Mouse (Mus musculus): ENCODE data around the gene Prss46. TPM values are rescaled to one million over a fixed set of nuclear protein-coding genes. Genes with fewer than 3 reads are reported as not detected.

The Prss46 gene
- total RNA-seq, 1 experiment, result 2.8 TPM

- DNase-seq (ENCODE audit: low read depth, low spot score), result no peak
- no peaks in the 10 kb centered on the region for H3K36me3 ChIP-seq (ENCODE audit: control insufficient read depth, insufficient read depth, low read length, poor library complexity, severe bottlenecking)
- in situ Hi-C loops (cut with MboI; ENCODE audit: low sequenced_read_pairs in 2 of 2, unreplicated experiment in 2 of 2), result no loop called here
Observed at GRCm38 (mm10) chr9:110858967-110859596, 14.8 kb downstream of the Prss46 start.

GRCm38 (mm10) chr9:110871030-110871429, 26.7 kb downstream of the Prss46 start:
- DNase-seq (ENCODE audit: low read depth, low spot score), result peak; percentile 73
- no peak for TF ChIP-seq CHD2 (IDR thresholded peaks at IDR 0.05; ENCODE audit: low read depth, low read length)
- TF ChIP-seq ZC3H11A (IDR thresholded peaks at IDR 0.05; ENCODE audit: borderline replicate concordance, low read depth, low read length), result peak; percentile 51; the same call in 1 of the 2 replicates
- Histone ChIP-seq H3K27ac (ENCODE audit: insufficient read depth, low read depth, low read length, poor library complexity, severe bottlenecking) (no peak overlapping the region), H3K9ac (ENCODE audit: insufficient read depth, low read depth, low read length, poor library complexity, severe bottlenecking) (no peak overlapping the region), H3K4me1 (ENCODE audit: control insufficient read depth in 2 of 2, insufficient read depth in 2 of 2, low read length in 2 of 2, poor library complexity in 1 of 2) (peaks cover 0 to 13% of the 10 kb centered on the region in 2 experiments; a peak in 1 of 4 replicates), H3K4me3 (ENCODE audit: insufficient read depth in 1 of 2, low read depth in 1 of 2, low read length in 2 of 2, poor library complexity in 1 of 2, severe bottlenecking in 1 of 2) (no peak overlapping the region), H3K9me3 (ENCODE audit: control insufficient read depth, insufficient read depth, low read depth, low read length) (no peaks in the 10 kb centered on the region), H3K36me3 (ENCODE audit: control insufficient read depth, insufficient read depth, low read length, poor library complexity, severe bottlenecking) (no peaks in the 10 kb centered on the region)
- in situ Hi-C loops (cut with MboI; ENCODE audit: low sequenced_read_pairs in 2 of 2, unreplicated experiment in 2 of 2), result loop anchor here in 1 of 2 experiments (10.0 kb wide), 1 partner anchor 156 kb away; no protein-coding TSS in a partner anchor

More at GRCm38 (mm10) chr9:110858967-110859596, 14.8 kb downstream of the Prss46 start:
- no peaks in the 10 kb centered on the region for H3K9me3 ChIP-seq (ENCODE audit: control insufficient read depth, insufficient read depth, low read depth, low read length)
- no peak overlapping the region for H3K9ac ChIP-seq (ENCODE audit: insufficient read depth, low read depth, low read length, poor library complexity, severe bottlenecking)
- H3K4me3 ChIP-seq (ENCODE audit: insufficient read depth in 1 of 2, low read depth in 1 of 2, low read length in 2 of 2, poor library complexity in 1 of 2, severe bottlenecking in 1 of 2), result no peak overlapping the region
- TF ChIP-seq MAFK (IDR thresholded peaks at IDR 0.05; ENCODE audit: insufficient read depth, low read depth, low read length), result no peak
- TF ChIP-seq HCFC1 (IDR thresholded peaks at IDR 0.05; ENCODE audit: borderline replicate concordance, insufficient read depth, low read length), result no peak
- no peak for TF ChIP-seq CHD2 (IDR thresholded peaks at IDR 0.05; ENCODE audit: low read depth, low read length)
- TF ChIP-seq ZNF384 (IDR thresholded peaks at IDR 0.05; ENCODE audit: low read depth, low read length), result no peak
- TF ChIP-seq ZC3H11A (IDR thresholded peaks at IDR 0.05; ENCODE audit: borderline replicate concordance, low read depth, low read length), result no peak
- peaks cover 5 to 19% of the 10 kb centered on the region in 2 experiments for H3K4me1 ChIP-seq (ENCODE audit: control insufficient read depth in 2 of 2, insufficient read depth in 2 of 2, low read length in 2 of 2, poor library complexity in 1 of 2)
- H3K27ac ChIP-seq (ENCODE audit: insufficient read depth, low read depth, low read length, poor library complexity, severe bottlenecking), result no peak overlapping the region

GRCm38 (mm10) chr9:110873681-110874659, 29.7 kb downstream of the Prss46 start:
- no peaks in the 10 kb centered on the region for H3K9me3 ChIP-seq (ENCODE audit: control insufficient read depth, insufficient read depth, low read depth, low read length)
- peak overlapping the region; percentile 62 to 65 for H3K4me3 ChIP-seq (ENCODE audit: insufficient read depth in 1 of 2, low read depth in 1 of 2, low read length in 2 of 2, poor library complexity in 1 of 2, severe bottlenecking in 1 of 2)
- peak overlapping the region; percentile 66 for H3K9ac ChIP-seq (ENCODE audit: insufficient read depth, low read depth, low read length, poor library complexity, severe bottlenecking)
- no peak overlapping the region for H3K27ac ChIP-seq (ENCODE audit: insufficient read depth, low read depth, low read length, poor library complexity, severe bottlenecking)
- TF ChIP-seq HCFC1 (IDR thresholded peaks at IDR 0.05; ENCODE audit: borderline replicate concordance, insufficient read depth, low read length) (no peak), CHD2 (IDR thresholded peaks at IDR 0.05; ENCODE audit: low read depth, low read length) (no peak), MAFK (IDR thresholded peaks at IDR 0.05; ENCODE audit: insufficient read depth, low read depth, low read length) (no peak), ZNF384 (IDR thresholded peaks at IDR 0.05; ENCODE audit: low read depth, low read length) (no peak), ZC3H11A (IDR thresholded peaks at IDR 0.05; ENCODE audit: borderline replicate concordance, low read depth, low read length) (no peak)
- in situ Hi-C loops (cut with MboI; ENCODE audit: low sequenced_read_pairs in 2 of 2, unreplicated experiment in 2 of 2), result loop anchor here in 1 of 2 experiments (10.0 kb wide), 1 partner anchor 159 kb away; no protein-coding TSS in a partner anchor
- DNase-seq (ENCODE audit: low read depth, low spot score), result no peak
- H3K4me1 ChIP-seq (ENCODE audit: control insufficient read depth in 2 of 2, insufficient read depth in 2 of 2, low read length in 2 of 2, poor library complexity in 1 of 2), result peaks cover 0 to 15% of the 10 kb centered on the region in 2 experiments; a peak in 1 of 4 replicates
- H3K36me3 ChIP-seq (ENCODE audit: control insufficient read depth, insufficient read depth, low read length, poor library complexity, severe bottlenecking), result no peaks in the 10 kb centered on the region

- no peaks in the 10 kb centered on the region for H3K9me3 ChIP-seq (ENCODE audit: control insufficient read depth, insufficient read depth, low read depth, low read length)
- no peak overlapping the region for H3K27ac ChIP-seq (ENCODE audit: insufficient read depth, low read depth, low read length, poor library complexity, severe bottlenecking)
- no peak overlapping the region for H3K4me3 ChIP-seq (ENCODE audit: insufficient read depth in 1 of 2, low read depth in 1 of 2, low read length in 2 of 2, poor library complexity in 1 of 2, severe bottlenecking in 1 of 2)
- in situ Hi-C loops (cut with MboI; ENCODE audit: low sequenced_read_pairs in 2 of 2, unreplicated experiment in 2 of 2), result loop anchor here in 1 of 2 experiments (10.0 kb wide), 1 partner anchor 160 kb away; no protein-coding TSS in a partner anchor
- no peak for TF ChIP-seq ZC3H11A (IDR thresholded peaks at IDR 0.05; ENCODE audit: borderline replicate concordance, low read depth, low read length)
- DNase-seq (ENCODE audit: low read depth, low spot score), result no peak
- H3K4me1 ChIP-seq (ENCODE audit: control insufficient read depth in 2 of 2, insufficient read depth in 2 of 2, low read length in 2 of 2, poor library complexity in 1 of 2), result peaks cover 0 to 15% of the 10 kb centered on the region in 2 experiments; a peak in 1 of 4 replicates
- no peaks in the 10 kb centered on the region for H3K36me3 ChIP-seq (ENCODE audit: control insufficient read depth, insufficient read depth, low read length, poor library complexity, severe bottlenecking)
- H3K9ac ChIP-seq (ENCODE audit: insufficient read depth, low read depth, low read length, poor library complexity, severe bottlenecking), result no peak overlapping the region
Observed at GRCm38 (mm10) chr9:110874660-110875191, 30.4 kb downstream of the Prss46 start.
